Mouse (Mus musculus): ENCODE results near the gene Xxylt1.
A peak's percentile ranks its signal among the peaks of the same experiment; 100 is the strongest.

- TF ChIP-seq CTCF (conservative IDR thresholded peaks at IDR 0.05; ENCODE audit: insufficient read depth, insufficient read length, low read depth, low read length) (peak; percentile 100; the same call in 1 of the 2 replicates), POLR2A (IDR thresholded peaks at IDR 0.05; ENCODE audit: low read depth, low read length) (no peak)
These were observed 104.0 kb downstream of the Xxylt1 start for GRCm38 (mm10) chr16:30977186-30977585.

Measured in kidney, adult 2 months (tissue).